In the genomic region with DNA sequence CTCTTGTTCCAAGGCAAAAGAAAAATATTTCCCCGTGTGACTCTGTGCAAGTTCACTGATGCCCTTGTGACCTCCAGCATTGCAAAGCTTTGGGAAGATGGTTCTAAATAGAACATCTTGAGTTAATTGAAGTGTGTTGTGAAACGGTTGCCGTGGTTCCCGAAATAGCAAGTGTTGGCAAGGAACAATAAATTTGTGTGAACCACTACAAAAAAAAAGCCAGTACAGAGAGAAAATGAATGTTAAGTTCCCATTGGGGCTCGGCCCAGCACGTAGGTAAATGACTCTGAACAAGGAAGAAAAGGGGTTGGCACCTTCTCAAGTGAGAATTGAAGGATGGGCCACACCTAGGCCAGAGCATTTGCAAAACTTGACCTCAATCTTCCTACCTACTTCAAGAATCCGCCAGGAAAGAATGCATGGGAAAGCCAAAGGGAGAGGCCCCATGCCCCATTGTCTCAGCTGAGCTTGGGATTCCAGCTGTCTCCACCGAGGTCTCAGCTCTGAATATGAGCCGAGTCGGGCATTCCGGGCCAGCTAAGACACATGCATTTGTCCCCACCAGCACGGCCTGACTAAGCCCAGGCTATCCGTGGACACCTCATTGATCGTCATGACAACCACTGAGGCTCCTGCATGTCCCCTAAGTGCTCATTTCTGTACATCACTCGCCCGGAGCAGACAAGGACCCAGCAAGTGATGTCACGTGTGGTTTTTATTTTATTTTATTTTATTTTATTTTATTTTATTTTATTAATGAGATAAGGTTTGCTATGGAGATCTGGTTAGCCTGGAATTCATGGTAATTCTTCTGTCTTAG, we compare ENCODE assay signal across 8 mouse cellular contexts. TPM values are rescaled to one million over a fixed set of nuclear protein-coding genes. Genes with fewer than 3 reads are reported as not detected.
DNase-seq lines count a peak whose midpoint lies in the region; ATAC-seq and TF ChIP-seq lines count a peak whose summit lies in the region.
"Had no signal": no experiment of that assay in that cellular context is flagged by ENCODE, and none has a peak within 500 bp of the region (broad histone marks: within the 10 kb centered on the region; RNA-seq: fewer than 3 reads in every experiment).

No protein-coding gene starts in this region.

- DNase-seq in right cerebral cortex, postnatal 10 days (ENCODE audit: low spot score in 2 of 2) = peak; percentile 36 to 39
- DNase-seq in right cerebral cortex, postnatal 4 days = no peak
- no peak for DNase-seq in embryonic facial prominence, embryonic 10.5 days (ENCODE audit: low spot score)
- peak; percentile 40 for DNase-seq in stomach, postnatal 0 days (ENCODE audit: low spot score)
- DNase-seq in frontal cortex, postnatal 25 days (ENCODE audit: low spot score in 2 of 2) = no peak

- H3K36me3 ChIP-seq in embryonic facial prominence, embryonic 10.5 days (replicated peaks) = no peaks in the 10 kb centered on the region
- H3K36me3 ChIP-seq in intestine, embryonic 16.5 days (ENCODE audit: control insufficient read depth, insufficient read depth, low read length) = no peaks in the 10 kb centered on the region
- no peaks in the 10 kb centered on the region for H3K36me3 ChIP-seq in stomach, postnatal 0 days (ENCODE audit: control insufficient read depth, insufficient read depth, low read length)
- H3K36me3 ChIP-seq: embryonic facial prominence, embryonic 12.5 days had no signal

- no peak for TF ChIP-seq CTCF in stomach, postnatal 0 days (IDR thresholded peaks at IDR 0.05; ENCODE audit: low read depth)

- H3K27me3 ChIP-seq in embryonic facial prominence, embryonic 10.5 days (replicated peaks; ENCODE audit: low read depth, poor library complexity, severe bottlenecking) = no peaks in the 10 kb centered on the region
- H3K27me3 ChIP-seq in intestine, embryonic 16.5 days (replicated peaks; ENCODE audit: control insufficient read depth, insufficient read depth, low read length) = no peaks in the 10 kb centered on the region
- H3K27me3 ChIP-seq in stomach, postnatal 0 days (ENCODE audit: control insufficient read depth, insufficient read depth, low read length) = no peaks in the 10 kb centered on the region
- H3K27me3 ChIP-seq: embryonic facial prominence, embryonic 12.5 days had no signal

- TF ChIP-seq EP300 in stomach, postnatal 0 days (optimal IDR thresholded peaks at IDR 0.05) = no peak

- peak; percentile 41; the same call in 1 of the 2 replicates for ATAC-seq in intestine, embryonic 16.5 days
- no peak for ATAC-seq in stomach, postnatal 0 days (ENCODE audit: low FRiP score, low TSS enrichment)
- ATAC-seq in erythroid progenitor cell, adult 5-6 weeks (replicated peaks; ENCODE audit: low FRiP score, poor library complexity, severe bottlenecking) = no peak

- no peak overlapping the region for H3K9ac ChIP-seq in intestine, embryonic 16.5 days (ENCODE audit: low read depth, low read length)
- H3K9ac ChIP-seq in stomach, postnatal 0 days (ENCODE audit: low read length) = no peak overlapping the region
- H3K9ac ChIP-seq: embryonic facial prominence, embryonic 12.5 days had no signal

- H3K4me3 ChIP-seq in embryonic facial prominence, embryonic 10.5 days = no peak overlapping the region
- no peak overlapping the region for H3K4me3 ChIP-seq in intestine, embryonic 16.5 days (ENCODE audit: low read length)
- no peak overlapping the region for H3K4me3 ChIP-seq in stomach, postnatal 0 days (ENCODE audit: low read depth, low read length)
- H3K4me3 ChIP-seq: embryonic facial prominence, embryonic 12.5 days had no signal

- peaks cover 10% of the 10 kb centered on the region; the same call in 1 of the 2 replicates for H3K4me1 ChIP-seq in embryonic facial prominence, embryonic 10.5 days
- 0 out of 2 replicates have a peak, but pooled peaks cover 7% of the 10 kb centered on the region for H3K4me1 ChIP-seq in intestine, embryonic 16.5 days (ENCODE audit: control insufficient read depth, insufficient read depth, low read length)
- no peaks in the 10 kb centered on the region for H3K4me1 ChIP-seq in stomach, postnatal 0 days (replicated peaks; ENCODE audit: control insufficient read depth, insufficient read depth)
- H3K4me1 ChIP-seq: embryonic facial prominence, embryonic 12.5 days had no signal

- H3K4me2 ChIP-seq in intestine, embryonic 16.5 days (ENCODE audit: low read depth, low read length) = no peak overlapping the region
- no peak overlapping the region for H3K4me2 ChIP-seq in stomach, postnatal 0 days (replicated peaks; ENCODE audit: low read depth)
- H3K4me2 ChIP-seq: embryonic facial prominence, embryonic 12.5 days had no signal

- peak overlapping the region; percentile 14; the same call in 1 of the 2 replicates for H3K27ac ChIP-seq in embryonic facial prominence, embryonic 10.5 days (replicated peaks)
- H3K27ac ChIP-seq in intestine, embryonic 16.5 days (ENCODE audit: low read length) = peak overlapping the region; percentile 27
- H3K27ac ChIP-seq in stomach, postnatal 0 days (replicated peaks) = peak overlapping the region; percentile 61
- H3K27ac ChIP-seq: embryonic facial prominence, embryonic 12.5 days had no signal

- H3K9me3 ChIP-seq in embryonic facial prominence, embryonic 10.5 days = no peaks in the 10 kb centered on the region
- H3K9me3 ChIP-seq in intestine, embryonic 16.5 days (ENCODE audit: control insufficient read depth, low read length) = no peaks in the 10 kb centered on the region
- H3K9me3 ChIP-seq in stomach, postnatal 0 days (ENCODE audit: control insufficient read depth, low read length) = no peaks in the 10 kb centered on the region
- H3K9me3 ChIP-seq: embryonic facial prominence, embryonic 12.5 days had no signal

- 78% methylated on average over 17 of the region's 17 CpGs for whole genome bisulfite sequencing in embryonic facial prominence, embryonic 10.5 days
- whole genome bisulfite sequencing in intestine, embryonic 16.5 days = 65% methylated on average over 17 of the region's 17 CpGs
- 62% methylated on average over 17 of the region's 17 CpGs for WGBS in stomach, postnatal 0 days

RNA-seq across cellular contexts. Expression of a gene that starts 21.5 kb away (rescaled TPM):
- polyA plus RNA-seq in embryonic facial prominence, embryonic 10.5 days (2016; fragmentation: Nextera tagmentation; extraction: Ambion mirVana) = 123 and 126 TPM in 2 replicates
- 71.4 and 75.4 TPM in 2 replicates for polyA plus RNA-seq in intestine, embryonic 16.5 days (2015; fragmentation: Nextera tagmentation; extraction: Ambion mirVana)
- polyA plus RNA-seq in stomach, postnatal 0 days (2015; fragmentation: Nextera tagmentation; extraction: Ambion mirVana) = 67.1 and 70.8 TPM in 2 replicates
- total RNA-seq in erythroid progenitor cell, adult 5-6 weeks (2015; ENCODE audit: low replicate concordance) = 84.0 and 100 TPM in 2 replicates
- total RNA-seq in erythroid progenitor cell, adult 5-6 weeks (2017; ENCODE audit: low replicate concordance) = 21.3 and 46.2 TPM in 2 replicates

Comparison
In these comparisons a context has a peak if more than half of its experiments do, and no peak if none do; other contexts are left out.
1. DNase-seq: peak in right cerebral cortex, postnatal 10 days (2 of 2) and stomach, postnatal 0 days (single experiment); none in right cerebral cortex, postnatal 4 days (single experiment), embryonic facial prominence, embryonic 10.5 days (single experiment) and frontal cortex, postnatal 25 days (0 of 2).
2. Peak in every context shown above with its lines, with median percentiles within 50 percentile points of each other: H3K27ac ChIP-seq.